Mouse (Mus musculus) kidney, adult 2 months (tissue): Measurements from ENCODE around the gene Oaf.

Source experiments
- CTCF ChIP-seq: fragments of 200-500 bp; conservative IDR thresholded peaks from 2 replicates; pipeline ENCODE4 v1.5.1; 2011; ENCODE audit warnings: low read depth, mild to moderate bottlenecking, control low read depth, low read length, moderate library complexity, mixed read lengths; ENCODE audit not compliant: insufficient read depth, insufficient read length
- POLR2A ChIP-seq: fragments of 200-500 bp; IDR thresholded peaks from one replicate; pipeline ENCODE4 v1.6.1; 2011; ENCODE audit warnings: low read depth, low read length, control low read depth

DNA sequence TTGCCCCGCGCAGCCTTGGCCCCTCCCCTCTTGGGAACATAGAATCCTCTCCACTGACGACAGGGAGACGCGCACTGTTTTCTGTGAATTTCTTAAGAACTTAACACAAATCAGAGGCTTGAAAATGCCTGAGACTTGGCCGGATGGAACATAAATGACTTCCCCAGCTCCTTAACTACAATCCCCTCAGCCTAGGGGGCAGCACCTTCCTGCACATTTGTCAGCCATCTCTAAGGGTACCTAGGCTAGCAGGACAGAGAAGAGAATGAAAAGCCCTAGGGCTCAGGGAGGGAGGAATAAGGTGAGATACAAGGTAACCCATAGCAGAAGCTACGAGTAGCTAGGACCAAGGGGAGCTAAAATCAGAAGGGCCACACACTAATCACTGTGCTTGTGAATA lies 61.5 kb downstream of the Oaf start:
- TF ChIP-seq POLR2A (no peak), CTCF (no peak)
